Mouse (Mus musculus) cerebellum, adult 9-11 months (tissue): ENCODE measurements at regions not wholly inside any gene's neighbourhood (a gene's known extent, or its start where the extent isn't known, plus 50 kb on each side); places are given as distances from the start of the nearest gene placed in this dataset.
"Not testable (repeated sequence)": the region's sequence is repeated elsewhere in the genome, so short reads cannot be mapped to it uniquely, and the experiment has no call there.

Source experiments
- DNase-seq: peaks from one replicate; pipeline ENCODE4 v3.0.0; 2022

- DNase-seq: no peak
These were observed 526.0 kb upstream of the Agtr1b start for GRCm38 (mm10) chr3:20892916-20893430.

DNA sequence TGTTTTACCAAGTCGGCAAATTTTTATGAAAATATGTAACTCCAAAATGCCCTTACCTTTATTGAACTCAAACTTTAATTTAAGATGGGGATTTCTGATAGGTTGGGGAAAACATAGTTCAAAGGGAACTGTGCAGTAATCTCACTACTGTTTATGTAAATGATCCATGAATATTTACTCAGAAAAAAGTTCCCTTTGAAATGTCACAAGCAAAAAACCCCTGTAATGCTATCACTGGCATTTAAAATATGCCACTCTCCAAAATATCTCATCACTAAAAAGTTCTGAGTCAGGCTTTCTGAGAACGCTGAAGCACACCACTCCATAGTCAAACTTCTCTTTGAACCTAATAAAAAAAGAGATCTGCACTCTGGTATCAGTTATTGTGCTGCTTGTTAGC is 497.3 kb upstream of the Agtr1b start:
- no peak for DNase-seq

GRCm38 (mm10) chr3:20831038-20831437 is 464.1 kb upstream of the Agtr1b start:
- no peak for DNase-seq

DNA sequence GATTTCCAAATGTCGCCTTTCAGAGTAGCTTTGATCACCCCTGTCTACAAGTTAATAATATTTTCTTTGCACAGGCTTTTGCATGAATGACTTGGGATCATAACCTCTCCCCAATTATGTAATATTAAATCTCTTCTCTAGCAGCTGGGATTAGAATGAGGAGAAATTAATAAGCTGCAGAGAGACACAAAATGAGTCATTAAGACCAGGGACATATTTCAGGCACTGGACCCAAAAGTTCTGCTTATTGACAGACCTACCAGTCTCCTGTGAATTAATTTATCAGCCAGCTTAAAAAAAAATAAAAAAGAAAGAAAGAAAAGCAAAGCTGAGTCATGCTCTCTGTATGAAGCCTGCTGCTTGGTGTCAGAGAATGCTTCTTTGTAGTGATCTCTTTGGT is 462.4 kb upstream of the Agtr1b start:
- DNase-seq: no peak

GRCm38 (mm10) chr3:20828811-20829210 is 461.8 kb upstream of the Agtr1b start:
- no peak for DNase-seq

DNA sequence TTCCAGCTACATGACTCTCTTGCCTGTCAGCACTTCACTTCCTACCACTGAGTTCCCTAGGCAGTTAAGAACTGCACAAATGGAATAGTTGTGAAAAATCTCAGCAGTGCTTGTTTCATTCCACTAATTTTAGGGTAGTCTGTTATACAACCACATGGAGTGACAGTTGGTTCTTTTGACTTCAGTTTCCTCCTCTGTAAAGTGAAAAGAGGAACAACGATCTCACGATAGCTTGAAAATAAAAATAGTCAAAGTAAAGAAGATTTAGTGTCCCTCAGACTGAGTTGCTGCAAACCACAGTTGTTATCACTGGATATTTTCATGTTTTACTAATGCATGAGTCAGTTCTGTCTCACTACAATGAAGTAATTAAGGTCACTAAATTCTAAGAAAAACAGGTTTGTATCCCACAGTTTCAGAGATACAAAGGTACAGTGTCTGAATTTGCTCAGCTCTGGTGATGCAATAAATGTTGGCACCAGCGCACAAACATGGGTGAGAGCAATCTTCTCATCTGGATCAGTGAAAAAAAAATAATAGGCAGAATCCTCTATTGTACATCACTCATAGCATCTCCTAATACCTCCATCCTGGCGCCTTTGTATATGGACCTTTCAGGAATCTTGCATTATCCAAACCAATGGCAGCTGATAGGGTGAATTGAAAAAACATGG is 458.8 kb upstream of the Agtr1b start:
- no peak for DNase-seq

GRCm38 (mm10) chr3:20822226-20822625 is 455.2 kb upstream of the Agtr1b start:
- peak; percentile 87 for DNase-seq

GRCm38 (mm10) chr3:20821712-20822111 is 454.7 kb upstream of the Agtr1b start:
- peak; percentile 9 for DNase-seq

GRCm38 (mm10) chr3:20820047-20820446 is 453.1 kb upstream of the Agtr1b start:
- DNase-seq: no peak

- DNase-seq: no peak
These were observed 452.6 kb upstream of the Agtr1b start for GRCm38 (mm10) chr3:20819586-20819985.

DNA sequence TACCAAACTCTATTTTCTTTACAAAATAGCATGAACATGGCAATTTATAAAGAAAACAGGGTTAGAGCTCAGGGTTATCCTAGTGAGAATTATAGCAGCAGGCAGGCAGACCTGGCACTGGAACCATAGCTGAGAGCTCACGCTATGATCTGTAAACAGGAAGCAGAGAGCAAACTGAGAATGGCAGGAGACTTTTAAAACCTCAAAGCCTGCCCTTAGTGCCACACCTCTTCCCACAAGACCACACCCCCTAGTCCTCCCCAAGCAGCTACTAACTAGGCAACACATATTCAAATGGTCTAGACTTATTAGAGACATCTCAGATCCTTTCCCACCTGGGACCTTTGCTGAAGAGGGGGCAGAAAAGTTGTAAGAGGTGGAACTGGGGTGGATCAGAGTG is 449.6 kb upstream of the Agtr1b start:
- DNase-seq: no peak

GRCm38 (mm10) chr3:20794256-20794655 is 427.3 kb upstream of the Agtr1b start:
- peak; percentile 34 for DNase-seq

- no peak for DNase-seq
These were observed 425.5 kb upstream of the Agtr1b start for GRCm38 (mm10) chr3:20792503-20792902.

- DNase-seq: no peak
These were observed 410.9 kb upstream of the Agtr1b start for GRCm38 (mm10) chr3:20777883-20778282.

DNA sequence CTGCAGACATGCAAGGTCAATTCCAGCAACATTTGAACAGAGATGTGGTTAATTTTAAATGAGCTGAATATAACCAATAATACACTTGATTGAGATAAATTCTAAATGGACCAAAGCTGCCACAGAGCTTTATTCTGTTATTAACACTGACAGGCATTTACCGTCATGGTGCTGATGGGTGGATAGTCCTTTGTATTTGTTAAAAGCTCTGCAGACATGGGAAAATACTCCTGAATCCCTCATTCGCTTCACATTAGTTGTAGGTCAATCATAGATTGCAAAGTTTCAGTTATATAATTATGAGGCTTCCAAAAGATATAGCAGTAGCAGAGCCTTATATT is 410.0 kb upstream of the Agtr1b start:
- DNase-seq: no peak

DNA sequence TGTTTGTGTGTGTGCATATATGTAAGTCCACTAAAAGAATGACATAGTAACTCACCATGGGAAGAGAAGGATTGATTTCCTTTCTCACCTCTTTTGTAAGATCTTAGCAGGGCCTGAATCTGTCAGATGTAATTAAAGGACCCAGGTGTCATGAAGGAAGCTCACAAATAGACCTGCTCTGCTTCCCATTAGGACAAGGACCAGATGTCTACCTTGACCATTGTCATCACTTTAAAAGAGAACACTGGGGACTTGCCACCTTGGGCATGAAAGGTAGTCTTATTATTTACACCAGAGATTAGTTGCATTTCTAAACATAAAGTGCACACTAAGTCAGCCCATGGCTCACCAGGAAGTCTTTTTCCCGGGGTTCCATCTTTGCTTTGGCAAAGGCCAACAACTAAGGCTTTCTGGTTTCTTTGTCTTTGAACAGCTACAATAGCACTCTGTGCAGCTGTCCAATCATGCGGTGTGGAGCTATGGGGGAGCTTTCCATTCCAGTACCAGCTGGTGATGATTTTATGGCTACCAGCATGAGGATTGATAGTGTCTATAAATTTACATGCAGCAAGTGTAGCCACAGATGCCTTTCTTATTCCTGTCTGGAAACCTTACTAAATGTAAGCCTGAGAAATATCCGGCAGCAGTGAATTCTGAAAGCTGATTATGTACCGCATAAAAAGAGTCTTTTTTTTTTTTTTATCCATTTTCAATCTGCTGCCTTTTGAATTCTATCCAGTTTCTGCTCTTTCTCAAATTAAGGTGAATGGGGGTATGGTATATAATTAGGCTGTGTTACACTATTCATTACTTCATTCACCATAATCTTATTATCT is 409.4 kb upstream of the Agtr1b start:
- DNase-seq: no peak

DNA sequence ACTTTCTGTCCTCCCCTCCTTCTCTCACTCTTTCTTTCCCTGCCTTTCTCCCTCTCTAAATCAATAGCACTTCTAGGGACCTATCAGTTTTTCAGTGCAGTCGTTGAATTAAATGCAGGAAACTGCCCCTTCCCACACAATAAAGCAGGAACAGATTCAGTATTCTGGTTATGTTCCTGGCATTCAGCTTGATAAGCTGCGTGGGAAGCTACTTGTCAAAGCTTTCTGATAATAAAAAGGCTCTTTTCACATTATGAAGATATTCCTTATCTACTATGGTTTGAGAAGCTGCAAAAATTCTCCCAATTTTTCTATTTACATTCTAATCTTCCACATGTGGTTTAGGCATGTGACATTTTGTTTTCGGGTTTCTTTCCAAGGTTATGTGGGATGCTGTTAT is 367.3 kb upstream of the Agtr1b start:
- DNase-seq: no peak

GRCm38 (mm10) chr3:20732005-20732404 is 365.0 kb upstream of the Agtr1b start:
- no peak for DNase-seq

GRCm38 (mm10) chr3:20730481-20730880 is 363.5 kb upstream of the Agtr1b start:
- DNase-seq: no peak

GRCm38 (mm10) chr3:20729776-20730175 is 362.8 kb upstream of the Agtr1b start:
- DNase-seq: not testable (repeated sequence)

- DNase-seq: no peak
These were observed 347.7 kb upstream of the Agtr1b start for GRCm38 (mm10) chr3:20714671-20715070.

GRCm38 (mm10) chr3:20709661-20710060 is 342.7 kb upstream of the Agtr1b start:
- DNase-seq: no peak

DNA sequence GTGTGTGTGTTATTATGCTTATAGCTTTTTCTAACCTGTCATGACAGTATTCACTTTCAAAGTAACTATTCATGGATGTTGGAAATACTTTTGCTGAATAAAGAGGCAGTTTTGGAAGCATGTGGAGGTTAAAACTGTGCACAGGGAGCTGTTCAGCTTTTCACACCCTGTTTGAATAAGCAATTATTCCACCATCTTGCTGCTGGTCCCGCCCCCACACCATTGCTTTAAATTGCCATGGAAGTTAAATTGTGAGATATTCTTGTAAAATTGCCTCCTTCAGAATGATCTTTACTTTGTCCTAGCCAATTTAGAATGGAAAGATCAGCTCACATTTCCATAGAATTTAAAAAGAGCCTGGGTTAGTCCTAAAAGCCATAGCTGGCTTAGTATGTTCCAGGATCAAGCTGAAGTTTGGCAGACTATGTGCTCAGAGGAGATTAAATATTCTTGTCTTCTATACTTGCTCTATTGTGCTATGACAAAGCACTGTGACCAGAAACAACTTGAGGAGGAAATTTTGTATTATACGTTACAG is 328.4 kb upstream of the Agtr1b start:
- DNase-seq: no peak

DNA sequence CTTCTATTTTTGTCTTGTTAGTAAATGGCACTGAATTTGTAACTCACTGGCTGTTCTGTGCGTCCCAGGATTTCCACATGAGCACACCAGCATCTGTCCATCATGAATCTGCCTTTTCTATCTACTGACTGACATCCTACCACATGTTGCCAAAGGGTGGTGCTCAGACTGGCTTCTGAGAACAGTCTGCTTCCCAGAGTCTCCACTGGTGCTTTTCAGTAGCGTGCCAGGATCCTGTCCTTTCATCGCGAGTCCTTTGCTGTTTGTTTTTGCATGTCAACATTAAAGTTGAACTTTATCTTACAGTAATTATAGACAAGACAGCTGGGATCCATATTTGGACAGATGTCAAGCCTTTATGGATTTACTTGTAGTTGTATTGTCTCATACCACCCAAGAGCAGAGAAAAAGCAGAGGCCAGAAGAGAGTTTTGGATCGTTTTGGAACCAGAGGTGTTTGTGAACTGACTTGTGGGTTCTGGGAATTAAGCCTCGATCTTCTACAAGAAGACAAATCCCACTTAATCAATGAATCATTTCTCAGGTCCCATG is 314.0 kb upstream of the Agtr1b start:
- no peak for DNase-seq
